Mouse (Mus musculus): ENCODE data around the gene Mt2. TPM values are rescaled to one million over a fixed set of nuclear protein-coding genes. Genes with fewer than 3 reads are reported as not detected.
"Not testable (repeated sequence)": the region's sequence is repeated elsewhere in the genome, so short reads cannot be mapped to it uniquely, and the experiment has no call there.

Gene Mt2
- total RNA-seq (2014; fragmentation: Nextera tagmentation) = 541 and 661 TPM in 2 replicates
- total RNA-seq (2017) = 2,059 and 2,753 TPM in 2 replicates
- polyA plus RNA-seq (2012) = 6,726 and 9,419 TPM in 2 replicates

- ATAC-seq (ENCODE audit: extremely low read depth, insufficient number of reproducible peaks, low FRiP score, poor library complexity, severe bottlenecking) (peak; percentile 75), DNase-seq (ENCODE audit: low spot score) (peak; percentile 88)
- no peak for TF ChIP-seq POLR2AphosphoS5 (IDR thresholded peaks at IDR 0.05; ENCODE audit: insufficient replicate concordance, low read depth, low read length)
- peak within 1 kb of the TSS; percentile 82 for H3K4me3 ChIP-seq (ENCODE audit: low read depth, low read length)
- H3K4me1 ChIP-seq (ENCODE audit: insufficient read depth, low read depth, low read length) = peaks cover 76% of the 10 kb centered on the region
- no peaks in the 10 kb centered on the region for H3K27me3 ChIP-seq (ENCODE audit: insufficient read depth, low read length)
- no peaks in the 10 kb centered on the region for H3K9me3 ChIP-seq (replicated peaks)
- peaks cover 7% of the 10 kb centered on the region for H3K36me3 ChIP-seq (replicated peaks)
Measured at GRCm38 (mm10) chr8:94172075-94172808, at the start of gene Mt2. TSS of gene Mt2 (plus strand) at chr8:94172664.

- peaks cover 25% of the 10 kb centered on the region for H3K27me3 ChIP-seq (ENCODE audit: insufficient read depth, low read length)
- H3K9me3 ChIP-seq (replicated peaks) = no peaks in the 10 kb centered on the region
- peaks cover 6% of the 10 kb centered on the region; the same call in 1 of the 2 replicates for H3K4me1 ChIP-seq (ENCODE audit: insufficient read depth, low read depth, low read length)
- TF ChIP-seq TAL1 (conservative IDR thresholded peaks at IDR 0.05; ENCODE audit: low read depth, low read length) = no peak
- no peak for TF ChIP-seq POLR2AphosphoS5 (IDR thresholded peaks at IDR 0.05; ENCODE audit: insufficient replicate concordance, low read depth, low read length)
- TF ChIP-seq GATA1 (IDR thresholded peaks at IDR 0.05; ENCODE audit: borderline replicate concordance, low read length) = no peak
- TF ChIP-seq CTCF (IDR thresholded peaks at IDR 0.05; ENCODE audit: low read depth, low read length) = no peak
- TF ChIP-seq GATA2 (IDR thresholded peaks at IDR 0.05; ENCODE audit: borderline replicate concordance, low read depth, low read length) = no peak
- no peak for DNase-seq (ENCODE audit: low spot score)
- no peak overlapping the region for H3K4me3 ChIP-seq (ENCODE audit: low read depth, low read length)
- no peaks in the 10 kb centered on the region for H3K36me3 ChIP-seq (replicated peaks)
- ATAC-seq (ENCODE audit: extremely low read depth, insufficient number of reproducible peaks, low FRiP score, poor library complexity, severe bottlenecking) = no peak
Measured at GRCm38 (mm10) chr8:94122711-94123468, 49.6 kb upstream of the Mt2 start.

GRCm38 (mm10) chr8:94127711-94128110, 44.8 kb upstream of the Mt2 start:
- Histone ChIP-seq H3K27me3 (ENCODE audit: insufficient read depth, low read length) (peaks cover 30% of the 10 kb centered on the region), H3K9me3 (replicated peaks) (no peaks in the 10 kb centered on the region), H3K36me3 (replicated peaks) (no peaks in the 10 kb centered on the region), H3K4me1 (ENCODE audit: insufficient read depth, low read depth, low read length) (no peaks in the 10 kb centered on the region), H3K4me3 (ENCODE audit: low read depth, low read length) (no peak overlapping the region)
- ATAC-seq (ENCODE audit: extremely low read depth, insufficient number of reproducible peaks, low FRiP score, poor library complexity, severe bottlenecking) (no peak), DNase-seq (ENCODE audit: low spot score) (no peak)
- TF ChIP-seq CTCF (IDR thresholded peaks at IDR 0.05; ENCODE audit: low read depth, low read length) (no peak), GATA1 (IDR thresholded peaks at IDR 0.05; ENCODE audit: borderline replicate concordance, low read length) (no peak), POLR2AphosphoS5 (IDR thresholded peaks at IDR 0.05; ENCODE audit: insufficient replicate concordance, low read depth, low read length) (no peak), GATA2 (IDR thresholded peaks at IDR 0.05; ENCODE audit: borderline replicate concordance, low read depth, low read length) (no peak), TAL1 (conservative IDR thresholded peaks at IDR 0.05; ENCODE audit: low read depth, low read length) (no peak)

GRCm38 (mm10) chr8:94129133-94129789, 43.2 kb upstream of the Mt2 start:
- Histone ChIP-seq H3K9me3 (replicated peaks) (no peaks in the 10 kb centered on the region), H3K36me3 (replicated peaks) (no peaks in the 10 kb centered on the region), H3K27me3 (ENCODE audit: insufficient read depth, low read length) (peaks cover 18% of the 10 kb centered on the region), H3K4me1 (ENCODE audit: insufficient read depth, low read depth, low read length) (peaks cover 2% of the 10 kb centered on the region; the same call in 1 of the 2 replicates), H3K4me3 (ENCODE audit: low read depth, low read length) (no peak overlapping the region)
- ATAC-seq (ENCODE audit: extremely low read depth, insufficient number of reproducible peaks, low FRiP score, poor library complexity, severe bottlenecking) = no peak
- no peak for TF ChIP-seq POLR2AphosphoS5 (IDR thresholded peaks at IDR 0.05; ENCODE audit: insufficient replicate concordance, low read depth, low read length)
- TF ChIP-seq GATA2 (IDR thresholded peaks at IDR 0.05; ENCODE audit: borderline replicate concordance, low read depth, low read length) = no peak
- no peak for TF ChIP-seq GATA1 (IDR thresholded peaks at IDR 0.05; ENCODE audit: borderline replicate concordance, low read length)
- no peak for TF ChIP-seq CTCF (IDR thresholded peaks at IDR 0.05; ENCODE audit: low read depth, low read length)
- TF ChIP-seq TAL1 (conservative IDR thresholded peaks at IDR 0.05; ENCODE audit: low read depth, low read length) = no peak
- no peak for DNase-seq (ENCODE audit: low spot score)

- Histone ChIP-seq H3K4me1 (ENCODE audit: insufficient read depth, low read depth, low read length) (peaks cover 7% of the 10 kb centered on the region; the same call in 1 of the 2 replicates), H3K27me3 (ENCODE audit: insufficient read depth, low read length) (peaks cover 12% of the 10 kb centered on the region), H3K36me3 (replicated peaks) (no peaks in the 10 kb centered on the region), H3K4me3 (ENCODE audit: low read depth, low read length) (no peak overlapping the region), H3K9me3 (replicated peaks) (no peaks in the 10 kb centered on the region)
- no peak for ATAC-seq (ENCODE audit: extremely low read depth, insufficient number of reproducible peaks, low FRiP score, poor library complexity, severe bottlenecking)
- TF ChIP-seq TAL1 (conservative IDR thresholded peaks at IDR 0.05; ENCODE audit: low read depth, low read length) (no peak), POLR2AphosphoS5 (IDR thresholded peaks at IDR 0.05; ENCODE audit: insufficient replicate concordance, low read depth, low read length) (no peak), GATA1 (IDR thresholded peaks at IDR 0.05; ENCODE audit: borderline replicate concordance, low read length) (no peak), GATA2 (IDR thresholded peaks at IDR 0.05; ENCODE audit: borderline replicate concordance, low read depth, low read length) (no peak), CTCF (IDR thresholded peaks at IDR 0.05; ENCODE audit: low read depth, low read length) (no peak)
- DNase-seq (ENCODE audit: low spot score) = no peak
Measured at GRCm38 (mm10) chr8:94130126-94130525, 42.3 kb upstream of the Mt2 start.

- Histone ChIP-seq H3K36me3 (replicated peaks) (no peaks in the 10 kb centered on the region), H3K9me3 (replicated peaks) (no peaks in the 10 kb centered on the region), H3K4me1 (ENCODE audit: insufficient read depth, low read depth, low read length) (peaks cover 7% of the 10 kb centered on the region; the same call in 1 of the 2 replicates), H3K27me3 (ENCODE audit: insufficient read depth, low read length) (peaks cover 20% of the 10 kb centered on the region; the same call in 1 of the 2 replicates), H3K4me3 (ENCODE audit: low read depth, low read length) (no peak overlapping the region)
- no peak for ATAC-seq (ENCODE audit: extremely low read depth, insufficient number of reproducible peaks, low FRiP score, poor library complexity, severe bottlenecking)
- no peak for TF ChIP-seq GATA2 (IDR thresholded peaks at IDR 0.05; ENCODE audit: borderline replicate concordance, low read depth, low read length)
- no peak for TF ChIP-seq CTCF (IDR thresholded peaks at IDR 0.05; ENCODE audit: low read depth, low read length)
- no peak for TF ChIP-seq POLR2AphosphoS5 (IDR thresholded peaks at IDR 0.05; ENCODE audit: insufficient replicate concordance, low read depth, low read length)
- no peak for TF ChIP-seq TAL1 (conservative IDR thresholded peaks at IDR 0.05; ENCODE audit: low read depth, low read length)
- TF ChIP-seq GATA1 (IDR thresholded peaks at IDR 0.05; ENCODE audit: borderline replicate concordance, low read length) = no peak
- no peak for DNase-seq (ENCODE audit: low spot score)
Measured at GRCm38 (mm10) chr8:94132096-94132495, 40.4 kb upstream of the Mt2 start.

- DNase-seq (ENCODE audit: low spot score) = peak; percentile 9
- not testable (repeated sequence) for H3K9me3 ChIP-seq (replicated peaks); H3K4me1 ChIP-seq (ENCODE audit: insufficient read depth, low read depth, low read length); ATAC-seq (ENCODE audit: extremely low read depth, insufficient number of reproducible peaks, low FRiP score, poor library complexity, severe bottlenecking); H3K36me3 ChIP-seq (replicated peaks); H3K4me3 ChIP-seq (ENCODE audit: low read depth, low read length)
- H3K27me3 ChIP-seq (ENCODE audit: insufficient read depth, low read length) = peaks cover 30% of the 10 kb centered on the region
Measured at GRCm38 (mm10) chr8:94134601-94135000, 37.9 kb upstream of the Mt2 start.
